Mouse (Mus musculus) activated CD4-positive, CD25-positive, alpha-beta regulatory T cell, adult 4 months (primary cell): Measurements from ENCODE around the gene Sult2b1. TPM values are rescaled to one million over a fixed set of nuclear protein-coding genes. Genes with fewer than 3 reads are reported as not detected.
A peak's percentile ranks its signal among the peaks of the same experiment; 100 is the strongest.

Experiments
- ATAC-seq: one replicate; pipeline ENCODE4 v1.8.0; 2017
- polyA plus RNA-seq, 2 experiments: library from polyadenylated mRNA; unstranded; fragments of 100-300 nt; shearing (Covaris generic); gene quantifications; one replicate each; pipeline ENCODE4 v1.2.1; 2017

Gene Sult2b1
- polyA plus RNA-seq, 2 experiments from 2014 or later = 2.5 to 6.6 TPM

- peak; percentile 43 for ATAC-seq
Measured at GRCm38 (mm10) chr7:45800546-45801204, 16.2 kb upstream of the Sult2b1 start.

GRCm38 (mm10) chr7:45800001-45800400 is 15.5 kb upstream of the Sult2b1 start:
- no peak for ATAC-seq

- ATAC-seq = peak; percentile 75
Measured at GRCm38 (mm10) chr7:45798931-45799330, 14.5 kb upstream of the Sult2b1 start.

- ATAC-seq = no peak
Measured at GRCm38 (mm10) chr7:45798511-45798836, 14.0 kb upstream of the Sult2b1 start.

- ATAC-seq = no peak
Measured at GRCm38 (mm10) chr7:45797661-45798510, 13.4 kb upstream of the Sult2b1 start.

GRCm38 (mm10) chr7:45796950-45797349 is 12.5 kb upstream of the Sult2b1 start:
- no peak for ATAC-seq

GRCm38 (mm10) chr7:45794971-45795370 is 10.5 kb upstream of the Sult2b1 start:
- no peak for ATAC-seq

GRCm38 (mm10) chr7:45793969-45794585 is 9.6 kb upstream of the Sult2b1 start:
- no peak for ATAC-seq

- ATAC-seq = no peak
Measured at GRCm38 (mm10) chr7:45793240-45793639, 8.8 kb upstream of the Sult2b1 start.

GRCm38 (mm10) chr7:45791756-45792490 is 7.5 kb upstream of the Sult2b1 start:
- ATAC-seq = no peak

- no peak for ATAC-seq
Measured at GRCm38 (mm10) chr7:45790721-45791120, 6.3 kb upstream of the Sult2b1 start.

GRCm38 (mm10) chr7:45787642-45788041 is 3.2 kb upstream of the Sult2b1 start:
- ATAC-seq = no peak

GRCm38 (mm10) chr7:45786661-45787413 is 2.4 kb upstream of the Sult2b1 start:
- no peak for ATAC-seq

GRCm38 (mm10) chr7:45786136-45786578 is 1.7 kb upstream of the Sult2b1 start:
- no peak for ATAC-seq

- no peak for ATAC-seq
Measured at GRCm38 (mm10) chr7:45785388-45786135, 1.1 kb upstream of the Sult2b1 start.

- no peak for ATAC-seq
Measured at GRCm38 (mm10) chr7:45783511-45784091, 868 bp downstream of the Sult2b1 start, which contains the start of gene Lmtk3. Gene Lmtk3 (plus strand): TSS chr7:45783738.

GRCm38 (mm10) chr7:45782271-45782670 is 2.2 kb downstream of the Sult2b1 start:
- ATAC-seq = no peak

GRCm38 (mm10) chr7:45779081-45779641 is 5.3 kb downstream of the Sult2b1 start:
- peak; percentile 88 for ATAC-seq

GRCm38 (mm10) chr7:45775237-45775636 is 9.2 kb downstream of the Sult2b1 start:
- ATAC-seq = no peak

GRCm38 (mm10) chr7:45771101-45771500 is 13.4 kb downstream of the Sult2b1 start:
- no peak for ATAC-seq
